Mouse (Mus musculus): ENCODE measurements at regions not wholly inside any gene's neighbourhood (a gene's known extent, or its start where the extent isn't known, plus 50 kb on each side); places are given as distances from the start of the nearest gene placed in this dataset.

DNA sequence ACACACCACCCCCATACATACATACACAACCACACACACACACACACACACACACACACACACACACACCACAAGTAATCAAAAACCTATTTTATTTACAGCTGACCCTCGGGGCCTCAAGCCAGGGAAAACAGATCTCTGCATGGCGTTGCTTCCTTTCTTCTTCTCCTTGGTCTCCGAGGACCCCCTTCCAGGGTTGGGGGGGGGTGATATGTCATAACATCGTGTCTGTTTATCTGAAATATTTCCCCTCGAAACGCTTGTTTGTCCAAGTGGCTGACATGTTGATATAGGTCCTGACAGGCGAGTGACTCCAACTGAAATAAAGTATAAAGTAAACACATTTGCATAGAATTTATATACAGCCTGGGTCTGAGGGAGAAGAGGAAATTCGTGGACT lies 100.4 kb upstream of the Tbx3 start:
- Histone ChIP-seq H3K9me3 (replicated peaks; ENCODE audit: insufficient read depth, low read length) (no peaks in the 10 kb centered on the region), H3K79me2 (ENCODE audit: control insufficient read depth, insufficient read depth, low read length, poor library complexity) (no peaks in the 10 kb centered on the region), H3K36me3 (ENCODE audit: control insufficient read depth in 1 of 2, insufficient read depth in 2 of 2, low read length in 2 of 2) (no peaks in the 10 kb centered on the region), H3K9ac (ENCODE audit: control insufficient read depth, low read depth, low read length, poor library complexity, severe bottlenecking) (no peak overlapping the region), H3K27me3 (ENCODE audit: control insufficient read depth in 1 of 2, insufficient read depth in 2 of 2, low read length in 2 of 2) (no peaks in the 10 kb centered on the region), H3K27ac (ENCODE audit: control insufficient read depth, low read depth, low read length) (no peak overlapping the region), H3K4me3 (ENCODE audit: control insufficient read depth in 1 of 2, insufficient read depth in 1 of 2, low read depth in 2 of 2, low read length in 2 of 2) (no peak overlapping the region), H3K4me1 (ENCODE audit: control insufficient read depth in 1 of 2, insufficient read depth in 2 of 2, low read length in 2 of 2) (no peaks in the 10 kb centered on the region)
- no peak for TF ChIP-seq ZNF384 (IDR thresholded peaks at IDR 0.05; ENCODE audit: low read depth, low read length)
- TF ChIP-seq JUND (IDR thresholded peaks at IDR 0.05; ENCODE audit: low read depth, low read length): no peak
- no peak for TF ChIP-seq POLR2A (IDR thresholded peaks at IDR 0.05; ENCODE audit: control insufficient read depth in 1 of 2, insufficient read depth in 1 of 2, low read depth in 1 of 2, low read length in 2 of 2, poor library complexity in 1 of 2)
- TF ChIP-seq MXI1 (IDR thresholded peaks at IDR 0.05; ENCODE audit: low read depth, low read length): no peak
- no peak for TF ChIP-seq TBP (IDR thresholded peaks at IDR 0.05; ENCODE audit: low read depth, low read length)
- TF ChIP-seq SIN3A (IDR thresholded peaks at IDR 0.05; ENCODE audit: low read length): no peak
- TF ChIP-seq MYC (IDR thresholded peaks at IDR 0.05; ENCODE audit: low read depth, low read length): no peak
- no peak for TF ChIP-seq NRF1 (IDR thresholded peaks at IDR 0.05; ENCODE audit: insufficient read depth, low read depth, low read length, poor library complexity, severe bottlenecking)
- no peak for TF ChIP-seq GABPA (IDR thresholded peaks at IDR 0.05; ENCODE audit: low read depth, low read length)
- TF ChIP-seq MAFK (IDR thresholded peaks at IDR 0.05; ENCODE audit: borderline replicate concordance, low read depth, low read length): no peak
- TF ChIP-seq BHLHE40 (IDR thresholded peaks at IDR 0.05; ENCODE audit: borderline replicate concordance, low read depth, low read length): no peak
- no peak for DNase-seq (ENCODE audit: low read depth, low spot score)

DNA sequence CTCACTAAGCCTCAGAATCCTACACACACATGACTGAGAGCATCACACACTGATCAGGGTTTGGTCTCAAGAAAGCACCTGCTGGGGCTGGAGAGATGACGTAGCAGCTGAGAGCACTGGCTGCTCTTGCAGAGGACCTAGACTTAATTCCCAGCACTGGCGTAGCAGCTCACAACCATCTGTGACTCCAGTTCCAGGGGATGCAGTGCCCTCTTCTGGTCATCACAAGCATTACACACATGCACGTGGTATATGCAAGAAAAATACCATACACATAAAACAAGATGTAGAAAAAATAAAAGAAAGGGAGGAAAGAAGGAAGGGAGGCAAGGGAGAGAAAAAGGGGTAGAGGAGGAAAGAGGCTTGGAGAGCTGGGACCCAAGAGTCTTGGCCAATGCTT lies 98.8 kb upstream of the Tbx3 start:
- Histone ChIP-seq H3K9me3 (replicated peaks; ENCODE audit: insufficient read depth, low read length) (no peaks in the 10 kb centered on the region), H3K4me1 (ENCODE audit: control insufficient read depth in 1 of 2, insufficient read depth in 2 of 2, low read length in 2 of 2) (no peaks in the 10 kb centered on the region), H3K79me2 (ENCODE audit: control insufficient read depth, insufficient read depth, low read length, poor library complexity) (no peaks in the 10 kb centered on the region), H3K4me3 (ENCODE audit: control insufficient read depth in 1 of 2, insufficient read depth in 1 of 2, low read depth in 2 of 2, low read length in 2 of 2) (no peak overlapping the region), H3K9ac (ENCODE audit: control insufficient read depth, low read depth, low read length, poor library complexity, severe bottlenecking) (no peak overlapping the region), H3K36me3 (ENCODE audit: control insufficient read depth in 1 of 2, insufficient read depth in 2 of 2, low read length in 2 of 2) (no peaks in the 10 kb centered on the region), H3K27me3 (ENCODE audit: control insufficient read depth in 1 of 2, insufficient read depth in 2 of 2, low read length in 2 of 2) (no peaks in the 10 kb centered on the region), H3K27ac (ENCODE audit: control insufficient read depth, low read depth, low read length) (no peak overlapping the region)
- TF ChIP-seq CTCF (IDR thresholded peaks at IDR 0.05 in 2 of 3, conservative IDR thresholded peaks at IDR 0.05 in 1 of 3; ENCODE audit: control insufficient read depth in 1 of 3, insufficient read depth in 1 of 3, low read depth in 2 of 3, low read length in 3 of 3, poor library complexity in 1 of 3, severe bottlenecking in 1 of 3) (peak in 1 of 3 experiments; percentile 30; a peak in 2 of 6 replicates), SIN3A (IDR thresholded peaks at IDR 0.05; ENCODE audit: low read length) (no peak)
- DNase-seq (ENCODE audit: low read depth, low spot score): no peak

GRCm38 (mm10) chr5:119575124-119575523 lies 95.3 kb upstream of the Tbx3 start:
- no peak for DNase-seq (ENCODE audit: low read depth, low spot score)
- no peaks in the 10 kb centered on the region for H3K36me3 ChIP-seq (ENCODE audit: control insufficient read depth in 1 of 2, insufficient read depth in 2 of 2, low read length in 2 of 2)
- H3K9me3 ChIP-seq (replicated peaks; ENCODE audit: insufficient read depth, low read length): no peaks in the 10 kb centered on the region
- H3K9ac ChIP-seq (ENCODE audit: control insufficient read depth, low read depth, low read length, poor library complexity, severe bottlenecking): no peak overlapping the region
- no peaks in the 10 kb centered on the region for H3K79me2 ChIP-seq (ENCODE audit: control insufficient read depth, insufficient read depth, low read length, poor library complexity)
- no peak overlapping the region for H3K27ac ChIP-seq (ENCODE audit: control insufficient read depth, low read depth, low read length)
- TF ChIP-seq SMC3 (IDR thresholded peaks at IDR 0.05; ENCODE audit: low read depth, low read length) (no peak), SIN3A (IDR thresholded peaks at IDR 0.05; ENCODE audit: low read length) (no peak), MXI1 (IDR thresholded peaks at IDR 0.05; ENCODE audit: low read depth, low read length) (no peak), MAZ (IDR thresholded peaks at IDR 0.05; ENCODE audit: low read depth, low read length) (no peak), TCF12 (IDR thresholded peaks at IDR 0.05; ENCODE audit: low read depth, low read length) (no peak), NELFE (IDR thresholded peaks at IDR 0.05; ENCODE audit: low read depth, low read length) (no peak), USF1 (IDR thresholded peaks at IDR 0.05; ENCODE audit: low read depth, low read length) (no peak), CTCF (IDR thresholded peaks at IDR 0.05 in 2 of 3, conservative IDR thresholded peaks at IDR 0.05 in 1 of 3; ENCODE audit: control insufficient read depth in 1 of 3, insufficient read depth in 1 of 3, low read depth in 2 of 3, low read length in 3 of 3, poor library complexity in 1 of 3, severe bottlenecking in 1 of 3) (no peak), MYC (IDR thresholded peaks at IDR 0.05; ENCODE audit: low read depth, low read length) (no peak), ZNF384 (IDR thresholded peaks at IDR 0.05; ENCODE audit: low read depth, low read length) (no peak), POLR2A (IDR thresholded peaks at IDR 0.05; ENCODE audit: control insufficient read depth in 1 of 2, insufficient read depth in 1 of 2, low read depth in 1 of 2, low read length in 2 of 2, poor library complexity in 1 of 2) (no peak), ZMIZ1 (IDR thresholded peaks at IDR 0.05; ENCODE audit: low read depth, low read length) (no peak), GATA1 (IDR thresholded peaks at IDR 0.05; ENCODE audit: low read depth, low read length) (no peak), ELF1 (IDR thresholded peaks at IDR 0.05; ENCODE audit: low read depth, low read length) (no peak), GABPA (IDR thresholded peaks at IDR 0.05; ENCODE audit: low read depth, low read length) (no peak), ETS1 (IDR thresholded peaks at IDR 0.05; ENCODE audit: low read depth, low read length) (no peak)
- no peaks in the 10 kb centered on the region for H3K4me1 ChIP-seq (ENCODE audit: control insufficient read depth in 1 of 2, insufficient read depth in 2 of 2, low read length in 2 of 2)
- no peaks in the 10 kb centered on the region for H3K27me3 ChIP-seq (ENCODE audit: control insufficient read depth in 1 of 2, insufficient read depth in 2 of 2, low read length in 2 of 2)
- H3K4me3 ChIP-seq (ENCODE audit: control insufficient read depth in 1 of 2, insufficient read depth in 1 of 2, low read depth in 2 of 2, low read length in 2 of 2): no peak overlapping the region
